Mouse (Mus musculus) intestine, postnatal 0 days (tissue): ENCODE data around the gene Tango6. TPM values are rescaled to one million over a fixed set of nuclear protein-coding genes. Genes with fewer than 3 reads are reported as not detected.
"Not testable (repeated sequence)": the region's sequence is repeated elsewhere in the genome, so short reads cannot be mapped to it uniquely, and the experiment has no call there.

Experiments used
- ATAC-seq: fragments of 200-750 bp; cut with Nextera tagmentation; 2 replicates; pipeline ENCODE4 v1.8.0; 2017; ENCODE audit warnings: mild to moderate bottlenecking, moderate TSS enrichment, moderate library complexity
- H3K27ac ChIP-seq: fragments of 300-500 bp; sonication (generic); 2 replicates; pipeline ENCODE4 v1.5.1; 2014; ENCODE audit warnings: mild to moderate bottlenecking, low read depth, low read length, moderate library complexity
- H3K27me3 ChIP-seq: fragments of 300-500 bp; sonication (generic); replicated peaks from 2 replicates; pipeline ENCODE4 v1.6.1; 2014; ENCODE audit warnings: low read length, mixed read lengths; ENCODE audit not compliant: control insufficient read depth, insufficient read depth
- H3K36me3 ChIP-seq: fragments of 300-500 bp; sonication (generic); 2 replicates; pipeline ENCODE4 v1.6.1; 2014; ENCODE audit warnings: mild to moderate bottlenecking, moderate library complexity; ENCODE audit not compliant: control insufficient read depth, insufficient read depth
- H3K4me1 ChIP-seq: fragments of 300-500 bp; sonication (generic); replicated peaks from 2 replicates; pipeline ENCODE4 v1.6.1; 2014; ENCODE audit warnings: antibody characterized with exemption, low read length, mixed read lengths; ENCODE audit not compliant: control insufficient read depth, insufficient read depth
- H3K4me2 ChIP-seq: fragments of 300-500 bp; sonication (generic); replicated peaks from 2 replicates; pipeline ENCODE4 v1.6.1; 2014; ENCODE audit warnings: low read depth, mild to moderate bottlenecking, moderate library complexity
- H3K4me3 ChIP-seq: fragments of 300-500 bp; sonication (generic); 2 replicates; pipeline ENCODE4 v1.5.1; 2014; ENCODE audit warnings: low read depth, low read length
- H3K9ac ChIP-seq: fragments of 300-500 bp; sonication (generic); 2 replicates; pipeline ENCODE4 v1.6.1; 2014; ENCODE audit warnings: mild to moderate bottlenecking, low read depth, low read length
- H3K9me3 ChIP-seq: fragments of 300-500 bp; sonication (generic); 2 replicates; pipeline ENCODE4 v1.6.1; 2016; ENCODE audit warnings: mixed run types; ENCODE audit not compliant: control insufficient read depth
- CTCF ChIP-seq: sonication (generic); IDR thresholded peaks from 2 replicates; pipeline ENCODE4 v1.5.1; 2016; ENCODE audit warnings: low read depth, mild to moderate bottlenecking, control low read depth, antibody characterized with exemption, moderate library complexity
- WGBS: fragments of 180-500 bp; shearing (Covaris S2); extraction: QIAGEN DNeasy Blood & Tissue Kit; methylation state at CpG from one replicate; pipeline ENCODE4 v1.1.7; 2014; 5-methylcytosine and 5-hydroxymethylcytosine counted together
- polyA plus RNA-seq: library from polyadenylated mRNA; unstranded; fragments of >200 nt; fragmentation: Nextera tagmentation; extraction: Ambion mirVana; gene quantifications from 2 replicates; pipeline ENCODE4 v1.2.1, GENCODE M21; 2015

Tango6 gene
- polyA plus RNA-seq, 1 experiment from 2014 or later: 1.7 TPM

DNA sequence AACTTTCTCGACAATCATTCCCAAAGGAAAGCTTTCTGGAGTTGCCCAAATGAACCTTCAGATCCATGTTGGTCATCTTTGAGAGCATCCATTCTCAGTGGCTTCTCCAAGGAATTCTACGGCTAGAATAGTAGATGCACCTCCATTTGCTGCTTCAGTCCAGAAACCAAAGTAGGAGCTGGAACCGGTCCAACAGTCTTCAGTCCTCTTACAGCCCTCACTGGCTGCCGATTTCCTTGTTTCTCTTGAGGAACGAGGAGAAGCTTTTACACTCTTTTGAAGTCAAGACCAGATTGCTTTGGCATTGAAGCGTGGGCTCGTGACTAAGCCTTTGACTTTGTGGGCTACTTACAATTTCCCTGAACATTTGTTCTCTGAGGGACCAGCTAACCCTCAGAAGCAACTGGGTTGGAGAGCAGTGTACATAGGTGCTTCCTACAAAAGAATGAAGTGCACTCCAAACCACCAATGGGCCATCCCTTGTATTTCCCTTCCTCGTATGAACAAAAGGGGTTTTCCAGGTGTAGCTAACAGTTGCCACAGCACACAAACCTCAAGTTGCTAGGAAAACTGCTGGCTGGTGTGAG lies 197.3 kb downstream of the Tango6 start:
- 77% methylated on average over 8 of the region's 8 CpGs for WGBS
- H3K27ac ChIP-seq: no peak overlapping the region
- no peaks in the 10 kb centered on the region for H3K4me1 ChIP-seq
- H3K36me3 ChIP-seq: peaks cover 50% of the 10 kb centered on the region
- H3K9me3 ChIP-seq: no peaks in the 10 kb centered on the region
- H3K27me3 ChIP-seq: no peaks in the 10 kb centered on the region
- no peak overlapping the region for H3K4me2 ChIP-seq
- H3K9ac ChIP-seq: no peak overlapping the region
- ATAC-seq: no peak
- no peak overlapping the region for H3K4me3 ChIP-seq
- no peak for TF ChIP-seq CTCF

DNA sequence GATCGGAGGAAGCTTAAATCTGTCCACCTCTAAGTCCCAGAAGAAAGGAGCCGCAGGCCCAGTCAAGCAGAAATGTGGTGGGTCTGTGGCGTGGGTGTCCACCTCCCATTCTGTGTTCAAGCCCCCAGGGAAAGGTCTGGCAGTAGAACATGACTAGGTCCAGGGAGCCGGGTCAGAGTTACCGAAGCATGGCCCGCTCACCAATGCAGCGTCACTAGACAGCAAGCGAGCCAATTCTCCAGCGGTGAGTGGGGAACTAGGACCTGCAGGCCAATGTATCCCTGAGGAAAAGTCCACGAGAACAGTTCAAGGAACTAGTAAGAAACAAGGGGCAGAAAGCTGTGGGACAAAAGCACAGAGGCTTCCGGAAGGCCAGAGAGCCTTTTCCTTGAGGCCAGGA lies 201.2 kb downstream of the Tango6 start:
- not testable (repeated sequence) for H3K4me3 ChIP-seq, H3K4me1 ChIP-seq, H3K27me3 ChIP-seq, ATAC-seq, H3K4me2 ChIP-seq, H3K9ac ChIP-seq, H3K9me3 ChIP-seq, H3K27ac ChIP-seq
- H3K36me3 ChIP-seq: peaks cover 50% of the 10 kb centered on the region
- 95% methylated on average over 11 of the region's 11 CpGs for WGBS

DNA sequence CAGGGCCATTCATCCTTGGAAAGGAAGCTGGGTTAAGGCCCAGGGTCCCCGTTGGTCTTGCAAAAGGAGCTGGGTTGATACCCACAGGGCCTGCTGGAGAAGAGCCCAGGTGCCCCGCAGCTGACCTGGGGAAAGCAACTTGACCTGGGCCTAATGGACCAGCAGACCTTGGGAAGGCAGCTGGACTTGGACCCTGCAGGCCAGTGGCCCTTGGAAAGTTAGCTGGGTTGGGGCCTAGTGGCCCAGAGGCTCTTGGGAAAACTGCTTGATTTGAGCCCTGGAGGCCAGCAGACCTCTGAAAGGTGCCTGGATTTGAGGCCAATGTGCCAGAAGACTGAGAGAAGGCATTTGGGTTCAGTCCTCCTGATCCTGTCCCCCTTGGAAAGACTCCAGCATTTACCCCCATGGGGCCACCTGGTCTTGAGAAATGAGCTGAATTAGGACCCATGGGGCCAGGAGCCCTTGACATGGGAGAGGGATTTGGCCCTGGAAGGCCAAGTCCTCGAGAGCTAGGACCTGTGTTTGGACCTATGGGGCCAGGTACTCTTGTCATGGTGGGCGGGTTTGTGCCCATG lies 202.0 kb downstream of the Tango6 start:
- 92% methylated on average over 4 of the region's 4 CpGs for WGBS
- not testable (repeated sequence) for H3K4me2 ChIP-seq, H3K4me3 ChIP-seq, H3K4me1 ChIP-seq, H3K27me3 ChIP-seq, H3K27ac ChIP-seq, H3K9me3 ChIP-seq, H3K9ac ChIP-seq, ATAC-seq
- H3K36me3 ChIP-seq: peaks cover 45% of the 10 kb centered on the region

DNA sequence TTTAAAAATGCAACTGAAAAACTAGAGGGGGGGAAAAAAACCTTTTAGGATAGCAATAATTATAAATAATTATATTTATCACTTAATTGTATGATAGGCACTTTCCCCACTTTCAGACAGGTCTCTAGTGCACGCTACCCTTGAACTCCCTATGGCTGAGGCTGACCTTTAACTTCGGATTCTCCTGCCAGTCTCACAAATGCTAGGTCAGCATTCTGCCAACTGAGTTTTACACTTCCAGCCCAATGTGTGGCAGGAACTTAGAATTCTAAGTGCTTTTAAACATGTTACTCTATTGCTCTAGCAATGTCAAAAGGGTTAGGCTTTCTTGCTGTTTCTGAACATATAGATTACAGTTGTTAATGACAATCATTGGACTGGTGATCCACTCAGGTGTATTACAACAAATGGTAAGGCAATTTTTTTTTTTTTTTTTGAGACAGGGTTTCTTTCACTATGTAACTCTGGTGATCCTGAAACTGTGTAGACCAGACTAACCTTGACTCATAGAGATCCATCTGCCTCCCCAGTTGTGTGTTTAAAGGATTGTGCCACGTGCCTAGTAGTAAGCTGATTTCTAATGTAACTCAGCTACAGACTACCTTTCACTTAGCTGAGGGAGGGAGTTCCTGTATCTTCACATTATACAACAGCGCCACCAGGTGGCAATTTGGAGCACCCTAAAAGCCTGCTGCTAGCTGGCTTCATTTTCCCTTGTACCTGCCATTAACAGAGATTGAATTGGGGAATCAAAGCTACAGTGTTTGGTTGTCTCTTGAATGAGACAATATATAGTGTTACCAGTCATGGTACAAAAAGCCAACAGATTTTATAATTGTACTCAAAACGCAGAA lies 204.7 kb downstream of the Tango6 start:
- TF ChIP-seq CTCF: peak; percentile 94
- WGBS: 32% methylated on average over 5 of the region's 5 CpGs
- Histone ChIP-seq H3K9ac (no peak overlapping the region), H3K27me3 (no peaks in the 10 kb centered on the region), H3K9me3 (no peaks in the 10 kb centered on the region), H3K36me3 (peaks cover 37% of the 10 kb centered on the region), H3K4me1 (no peaks in the 10 kb centered on the region; the same call in 1 of the 2 replicates), H3K27ac (no peak overlapping the region), H3K4me3 (no peak overlapping the region), H3K4me2 (no peak overlapping the region)
- ATAC-seq: peak; percentile 66

DNA sequence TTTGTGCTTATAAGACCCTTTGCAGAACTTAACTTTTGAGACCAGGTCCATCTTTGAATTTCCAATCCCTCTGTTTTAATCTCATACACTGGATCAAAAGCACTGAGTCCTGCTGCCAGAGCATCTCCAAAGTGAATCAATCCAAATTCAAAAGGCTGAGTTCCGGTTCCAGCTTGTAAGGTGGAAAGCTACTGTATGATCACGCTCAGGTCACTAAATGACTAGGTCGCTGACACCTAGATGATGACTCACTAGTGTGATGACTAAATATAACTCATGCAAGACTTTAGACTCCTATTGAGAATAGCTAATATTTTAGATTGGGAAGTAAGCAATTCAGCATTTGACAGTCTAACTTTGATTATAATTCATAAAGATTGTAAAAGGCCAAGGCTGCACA lies 205.9 kb downstream of the Tango6 start:
- peaks cover 26% of the 10 kb centered on the region for H3K36me3 ChIP-seq
- H3K27me3 ChIP-seq: no peaks in the 10 kb centered on the region
- no peaks in the 10 kb centered on the region; the same call in 1 of the 2 replicates for H3K4me1 ChIP-seq
- no peak overlapping the region; the same call in 1 of the 2 replicates for H3K27ac ChIP-seq
- H3K9me3 ChIP-seq: no peaks in the 10 kb centered on the region
- H3K4me3 ChIP-seq: no peak overlapping the region
- no peak overlapping the region for H3K9ac ChIP-seq
- ATAC-seq: no peak
- 48% methylated on average over 3 of the region's 3 CpGs for WGBS
- no peak overlapping the region for H3K4me2 ChIP-seq
- no peak for TF ChIP-seq CTCF

DNA sequence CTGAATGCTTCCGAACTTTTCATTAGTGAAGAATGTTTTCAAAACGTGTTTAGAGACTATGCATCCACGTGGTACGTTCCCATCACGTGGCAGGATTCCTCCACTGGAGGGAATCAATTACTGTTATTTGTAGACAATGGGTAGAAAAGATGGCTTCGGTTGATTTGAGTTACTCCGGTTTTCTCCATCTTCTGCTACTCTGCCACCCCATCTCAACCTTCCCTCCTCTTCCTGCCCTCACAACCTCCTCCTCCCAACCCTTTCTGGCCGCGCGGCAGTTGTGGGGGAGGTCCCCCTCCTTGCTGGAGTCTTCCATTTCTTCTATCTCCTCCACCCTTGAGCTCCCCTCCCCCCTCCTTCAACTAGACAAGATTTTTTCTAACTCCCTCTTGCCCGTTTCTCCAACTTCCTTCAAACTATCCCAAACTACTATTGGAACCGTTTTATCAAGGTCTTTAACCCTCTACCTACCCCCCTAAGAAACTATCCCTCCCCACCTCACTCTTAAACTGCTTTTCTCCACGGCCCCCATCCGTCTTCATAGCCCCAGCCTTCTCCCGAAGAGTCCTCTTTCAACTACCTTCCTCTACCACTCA lies 209.4 kb downstream of the Tango6 start:
- peaks cover 3% of the 10 kb centered on the region; the same call in 1 of the 2 replicates for H3K36me3 ChIP-seq
- ATAC-seq: no peak
- H3K4me1 ChIP-seq: no peaks in the 10 kb centered on the region; the same call in 1 of the 2 replicates
- no peaks in the 10 kb centered on the region for H3K27me3 ChIP-seq
- TF ChIP-seq CTCF: no peak
- WGBS: 1% methylated on average over 15 of the region's 15 CpGs
- H3K9ac ChIP-seq: peak overlapping the region; percentile 93
- no peaks in the 10 kb centered on the region for H3K9me3 ChIP-seq
- H3K27ac ChIP-seq: peak overlapping the region; percentile 97
- H3K4me3 ChIP-seq: peak overlapping the region; percentile 99
- peak overlapping the region; percentile 83 for H3K4me2 ChIP-seq
